Mouse (Mus musculus): ENCODE results near the gene Ccni. TPM values are rescaled to one million over a fixed set of nuclear protein-coding genes. Genes with fewer than 3 reads are reported as not detected.

The Ccni gene
- total and polyA plus RNA-seq, 3 experiments = 34.7 to 91.6 (median 82.1) TPM

- Histone ChIP-seq H3K4me2 (ENCODE audit: insufficient read depth, low read depth, poor library complexity, severe bottlenecking) (no peak overlapping the region), H3K27me3 (replicated peaks) (no peaks in the 10 kb centered on the region), H3K36me3 (replicated peaks in 1 of 2; ENCODE audit: control insufficient read depth in 1 of 2, insufficient read depth in 1 of 2, low read length in 1 of 2) (peaks cover 33 to 56% of the 10 kb centered on the region in 2 experiments), H3K4me3 (replicated peaks in 1 of 3; ENCODE audit: low read depth in 2 of 3, low read length in 2 of 3, poor library complexity in 1 of 3) (no peak overlapping the region), H3K9ac (ENCODE audit: insufficient read depth, low read depth) (no peak overlapping the region), H3K9me3 (replicated peaks; ENCODE audit: low read length) (peaks cover 12% of the 10 kb centered on the region), H3K27ac (ENCODE audit: insufficient read depth, low read depth) (no peak overlapping the region), H3K4me1 (ENCODE audit: control insufficient read depth in 1 of 2, insufficient read depth in 2 of 2) (peaks cover 11 to 47% of the 10 kb centered on the region in 2 experiments), H3K79me2 (replicated peaks; ENCODE audit: control insufficient read depth, extremely low read depth, insufficient read depth, poor library complexity, severe bottlenecking) (peaks cover 32% of the 10 kb centered on the region)
- dilution Hi-C loops (cut with MboI; ENCODE audit: extremely low pct_ligation_motif_present, extremely low pct_unique_long_range_greater_than_20kb, low sequenced_read_pairs) = no loop called here
- DNase-seq (ENCODE audit: extremely low read depth) = no peak
- in situ Hi-C loops (cut with MboI; ENCODE audit: low pct_ligation_motif_present, low pct_unique_long_range_greater_than_20kb, low sequenced_read_pairs) = no loop called here
- TF ChIP-seq CTCF (conservative IDR thresholded peaks at IDR 0.05 in 1 of 2, IDR thresholded peaks at IDR 0.05 in 1 of 2; ENCODE audit: low read depth in 2 of 2, low read length in 2 of 2) = no peak
- TF ChIP-seq RCOR1 (conservative IDR thresholded peaks at IDR 0.05; ENCODE audit: low read depth, low read length) = no peak
- TF ChIP-seq BHLHE40 (IDR thresholded peaks at IDR 0.05; ENCODE audit: low read depth, low read length) = no peak
- TF ChIP-seq SMC3 (IDR thresholded peaks at IDR 0.05; ENCODE audit: low read depth, low read length) = no peak
- TF ChIP-seq USF1 (IDR thresholded peaks at IDR 0.05; ENCODE audit: low read depth, low read length) = no peak
- no peak for TF ChIP-seq ETS1 (conservative IDR thresholded peaks at IDR 0.05; ENCODE audit: low read depth, low read length)
- no peak for TF ChIP-seq TCF12 (IDR thresholded peaks at IDR 0.05; ENCODE audit: low read depth, low read length)
- TF ChIP-seq UBTF (IDR thresholded peaks at IDR 0.05; ENCODE audit: low read depth, low read length) = no peak
- TF ChIP-seq NELFE (IDR thresholded peaks at IDR 0.05; ENCODE audit: low read depth, low read length) = no peak
- TF ChIP-seq PAX5 (IDR thresholded peaks at IDR 0.05; ENCODE audit: low read length) = no peak
- no peak for TF ChIP-seq NRF1 (IDR thresholded peaks at IDR 0.05; ENCODE audit: low read depth, low read length)
- no peak for TF ChIP-seq GABPA (IDR thresholded peaks at IDR 0.05; ENCODE audit: insufficient replicate concordance, low read depth, low read length)
- TF ChIP-seq TBP (conservative IDR thresholded peaks at IDR 0.05; ENCODE audit: low read depth, low read length) = no peak
- TF ChIP-seq MAZ (IDR thresholded peaks at IDR 0.05; ENCODE audit: low read depth, low read length) = no peak
- no peak for TF ChIP-seq EP300 (IDR thresholded peaks at IDR 0.05; ENCODE audit: low read length)
- no peak for TF ChIP-seq USF2 (conservative IDR thresholded peaks at IDR 0.05; ENCODE audit: low read depth, low read length)
- no peak for TF ChIP-seq MAFK (IDR thresholded peaks at IDR 0.05; ENCODE audit: insufficient replicate concordance, low read length)
- no peak for TF ChIP-seq SIN3A (IDR thresholded peaks at IDR 0.05; ENCODE audit: low read length)
Measured at GRCm38 (mm10) chr5:93139350-93139749, 66.9 kb downstream of the Ccni start.

GRCm38 (mm10) chr5:93136956-93137586 lies 69.2 kb downstream of the Ccni start:
- dilution Hi-C loops (cut with MboI; ENCODE audit: extremely low pct_ligation_motif_present, extremely low pct_unique_long_range_greater_than_20kb, low sequenced_read_pairs) (no loop called here), in situ Hi-C loops (cut with MboI; ENCODE audit: low pct_ligation_motif_present, low pct_unique_long_range_greater_than_20kb, low sequenced_read_pairs) (no loop called here)
- Histone ChIP-seq H3K27me3 (replicated peaks) (no peaks in the 10 kb centered on the region), H3K4me3 (replicated peaks in 1 of 3; ENCODE audit: low read depth in 2 of 3, low read length in 2 of 3, poor library complexity in 1 of 3) (peak overlapping the region in 1 of 3 experiments; percentile 45), H3K79me2 (replicated peaks; ENCODE audit: control insufficient read depth, extremely low read depth, insufficient read depth, poor library complexity, severe bottlenecking) (peaks cover 49% of the 10 kb centered on the region), H3K27ac (ENCODE audit: insufficient read depth, low read depth) (peak overlapping the region; percentile 97), H3K4me1 (ENCODE audit: control insufficient read depth in 1 of 2, insufficient read depth in 2 of 2) (peaks cover 17 to 69% of the 10 kb centered on the region in 2 experiments), H3K4me2 (ENCODE audit: insufficient read depth, low read depth, poor library complexity, severe bottlenecking) (peak overlapping the region; percentile 92), H3K9me3 (replicated peaks; ENCODE audit: low read length) (peaks cover 12% of the 10 kb centered on the region), H3K9ac (ENCODE audit: insufficient read depth, low read depth) (peak overlapping the region; percentile 66), H3K36me3 (replicated peaks in 1 of 2; ENCODE audit: control insufficient read depth in 1 of 2, insufficient read depth in 1 of 2, low read length in 1 of 2) (peaks cover 22 to 48% of the 10 kb centered on the region in 2 experiments)
- DNase-seq (ENCODE audit: extremely low read depth) = peak; percentile 90
- 0 out of 2 replicates have a peak, but pooled peaks have one; percentile 15 for TF ChIP-seq MAZ (IDR thresholded peaks at IDR 0.05; ENCODE audit: low read depth, low read length)
- TF ChIP-seq EP300 (IDR thresholded peaks at IDR 0.05; ENCODE audit: low read length) = peak; percentile 91
- TF ChIP-seq CHD2 (IDR thresholded peaks at IDR 0.05; ENCODE audit: low read length) = peak; percentile 87
- TF ChIP-seq ZMIZ1 (IDR thresholded peaks at IDR 0.05; ENCODE audit: low read depth, low read length) = no peak; the same call in 1 of the 2 replicates
- TF ChIP-seq PAX5 (IDR thresholded peaks at IDR 0.05; ENCODE audit: low read length) = no peak
- peak; percentile 85 for TF ChIP-seq BHLHE40 (IDR thresholded peaks at IDR 0.05; ENCODE audit: low read depth, low read length)
- no peak for TF ChIP-seq GABPA (IDR thresholded peaks at IDR 0.05; ENCODE audit: insufficient replicate concordance, low read depth, low read length)
- TF ChIP-seq JUN (IDR thresholded peaks at IDR 0.05; ENCODE audit: insufficient read depth, low read depth, low read length) = no peak
- TF ChIP-seq NRF1 (IDR thresholded peaks at IDR 0.05; ENCODE audit: low read depth, low read length) = 0 out of 2 replicates have a peak, but pooled peaks have one; percentile 33
- no peak for TF ChIP-seq ZKSCAN1 (IDR thresholded peaks at IDR 0.05; ENCODE audit: borderline replicate concordance, low read depth, low read length)
- TF ChIP-seq TBP (conservative IDR thresholded peaks at IDR 0.05; ENCODE audit: low read depth, low read length) = no peak
- no peak; the same call in 1 of the 2 replicates for TF ChIP-seq HCFC1 (IDR thresholded peaks at IDR 0.05; ENCODE audit: low read depth, low read length)
- no peak for TF ChIP-seq ZC3H11A (IDR thresholded peaks at IDR 0.05; ENCODE audit: low read depth, low read length)
- no peak for TF ChIP-seq KAT2A (IDR thresholded peaks at IDR 0.05; ENCODE audit: insufficient replicate concordance, low read length)
- peak; percentile 39; the same call in 1 of the 2 replicates for TF ChIP-seq POLR2A (IDR thresholded peaks at IDR 0.05; ENCODE audit: low read depth, low read length)
- TF ChIP-seq IRF4 (IDR thresholded peaks at IDR 0.05; ENCODE audit: low read depth, low read length) = peak; percentile 74
- TF ChIP-seq SIN3A (IDR thresholded peaks at IDR 0.05; ENCODE audit: low read length) = peak; percentile 80
- no peak for TF ChIP-seq NELFE (IDR thresholded peaks at IDR 0.05; ENCODE audit: low read depth, low read length)
- no peak for TF ChIP-seq USF1 (IDR thresholded peaks at IDR 0.05; ENCODE audit: low read depth, low read length)
- TF ChIP-seq USF2 (conservative IDR thresholded peaks at IDR 0.05; ENCODE audit: low read depth, low read length) = no peak
- TF ChIP-seq MXI1 (IDR thresholded peaks at IDR 0.05; ENCODE audit: low read depth, low read length) = peak; percentile 15; the same call in 1 of the 2 replicates
- TF ChIP-seq E2F4 (IDR thresholded peaks at IDR 0.05; ENCODE audit: insufficient replicate concordance, low read depth, low read length) = no peak

Data from CH12.LX (cell line).